Mouse (Mus musculus): ENCODE data around the gene Man1c1.

DNA sequence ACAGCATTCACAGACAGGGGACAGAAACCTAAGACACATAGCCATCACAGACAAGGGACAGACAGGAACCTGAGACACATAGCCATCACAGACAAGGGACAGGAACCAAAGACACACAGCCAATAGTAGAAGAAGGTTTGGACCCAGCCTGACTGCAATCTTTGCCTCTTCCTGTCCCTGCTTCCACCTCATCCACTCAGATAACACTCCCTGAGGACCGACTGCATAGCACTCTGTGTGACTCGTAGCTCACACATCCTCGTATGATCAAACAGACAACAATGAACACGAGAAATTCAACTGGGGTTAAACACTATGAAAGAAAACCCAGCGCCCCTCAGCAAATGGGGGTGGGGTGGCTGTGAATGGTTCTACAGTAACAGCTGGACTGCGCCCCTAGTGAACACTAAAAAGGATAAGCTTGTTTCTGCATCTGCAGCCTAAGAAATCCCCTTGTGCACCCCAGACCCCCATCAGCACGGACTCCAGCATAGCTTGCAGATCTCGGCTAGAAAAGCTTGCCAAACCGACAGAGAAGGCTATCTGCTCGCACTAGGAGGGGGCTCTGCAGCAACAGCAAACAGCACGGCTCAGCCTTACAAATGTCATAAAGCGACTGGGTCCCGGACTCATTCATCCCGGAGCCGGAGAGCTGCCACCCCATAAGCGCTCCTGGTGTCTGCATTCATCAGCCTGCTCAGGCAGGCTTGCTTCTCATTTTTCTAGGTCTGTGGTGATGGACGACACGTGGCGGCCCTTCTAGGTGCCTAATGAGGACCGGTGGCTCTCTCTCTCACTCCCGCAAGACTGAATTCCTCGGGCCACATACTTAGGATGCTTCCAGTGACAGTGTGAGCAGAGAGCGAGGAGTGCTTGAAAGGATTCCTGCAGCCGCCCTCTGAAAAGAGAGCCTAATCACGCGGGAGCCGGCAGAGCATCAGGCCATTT lies 44.5 kb downstream of the Man1c1 start:
- TF ChIP-seq CTCF (IDR thresholded peaks at IDR 0.05; ENCODE audit: control insufficient read depth, insufficient read depth, insufficient read length) (no peak), MAX (IDR thresholded peaks at IDR 0.05) (no peak), FOSL1 (IDR thresholded peaks at IDR 0.05; ENCODE audit: insufficient read depth, low read length, poor library complexity, severe bottlenecking) (no peak), CEBPB (IDR thresholded peaks at IDR 0.05; ENCODE audit: low read depth) (no peak), USF1 (IDR thresholded peaks at IDR 0.05; ENCODE audit: low read depth) (no peak), MYOG (IDR thresholded peaks at IDR 0.05; ENCODE audit: control insufficient read depth, extremely low read depth, insufficient read length) (no peak)
